20 mouse cellular contexts compared by ENCODE assay signal in the genomic region with DNA sequence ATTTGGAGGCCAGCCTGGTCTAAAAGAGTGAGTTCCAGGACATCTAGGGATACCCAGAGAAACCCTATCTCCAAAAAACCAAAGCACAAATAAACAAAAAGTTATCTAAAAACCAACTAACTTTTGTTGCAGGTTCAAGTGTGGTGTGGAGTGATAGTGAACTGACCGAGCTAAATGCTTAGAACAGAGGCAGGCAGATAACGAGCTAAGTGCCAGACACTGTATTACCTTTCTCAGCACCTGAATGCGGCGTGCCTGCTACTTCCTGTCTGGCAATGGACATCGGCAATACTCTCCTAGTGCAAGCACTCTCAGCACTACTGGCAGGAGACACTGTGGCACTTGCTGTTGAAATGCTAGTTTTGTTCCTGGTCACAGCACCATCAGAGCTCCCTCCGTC. TPM values are rescaled to one million over a fixed set of nuclear protein-coding genes. Genes with fewer than 3 reads are reported as not detected.
DNase-seq lines count a peak whose midpoint lies in the region; ATAC-seq lines count a peak whose summit lies in the region.
"Had no signal": no experiment of that assay in that cellular context is flagged by ENCODE, and none has a peak within 500 bp of the region (broad histone marks: within the 10 kb centered on the region; RNA-seq: fewer than 3 reads in every experiment).

No protein-coding gene starts in this region.

- 49% methylated on average over 6 of the region's 6 CpGs for WGBS in liver, embryonic 13.5 days (ENCODE audit: insufficient replicate concordance)
- 98% methylated on average over 6 of the region's 6 CpGs for WGBS in hindbrain, embryonic 16.5 days

- peaks cover 94% of the 10 kb centered on the region for H3K36me3 ChIP-seq in megakaryocyte, embryonic 14.5 days (replicated peaks; ENCODE audit: low read length)
- H3K36me3 ChIP-seq in liver, embryonic 13.5 days = peaks cover 85% of the 10 kb centered on the region
- peaks cover 54% of the 10 kb centered on the region for H3K36me3 ChIP-seq in hindbrain, embryonic 16.5 days (ENCODE audit: control insufficient read depth, insufficient read depth, low read length)

- DNase-seq in liver, embryonic 13.5 days = no peak
- DNase-seq in layer of hippocampus, adult 18-20 months (ENCODE audit: low spot score in 2 of 2) = no peak
- DNase-seq: adrenal gland, adult 8-10 months; adrenal gland, postnatal 36 days; cerebellum, adult 11-12 months; cerebellum, adult 9-10 months; cerebellum, postnatal 36 days; gastrocnemius, postnatal 10 days; heart, adult 2 months; heart, postnatal 14 days had no signal

- no peak overlapping the region for H3K4me2 ChIP-seq in liver, embryonic 13.5 days
- H3K4me2 ChIP-seq in hindbrain, embryonic 16.5 days (ENCODE audit: low read length) = no peak overlapping the region
- H3K4me2 ChIP-seq: forebrain, embryonic 15.5 days; heart, embryonic 11.5 days; heart, embryonic 15.5 days; hindbrain, embryonic 13.5 days had no signal

- H3K27ac ChIP-seq in liver, embryonic 13.5 days = peak overlapping the region; percentile 54; the same call in 1 of the 2 replicates
- no peak overlapping the region for H3K27ac ChIP-seq in hindbrain, embryonic 16.5 days (ENCODE audit: low read depth, low read length)
- H3K27ac ChIP-seq: embryonic facial prominence, embryonic 10.5 days; forebrain, embryonic 15.5 days; heart, adult 2 months; heart, embryonic 15.5 days; hindbrain, embryonic 13.5 days had no signal

- H3K4me3 ChIP-seq in megakaryocyte, embryonic 14.5 days (replicated peaks) = peak overlapping the region; percentile 0
- no peak overlapping the region for H3K4me3 ChIP-seq in liver, embryonic 13.5 days (replicated peaks)
- no peak overlapping the region for H3K4me3 ChIP-seq in hindbrain, embryonic 16.5 days (ENCODE audit: low read length)
- H3K4me3 ChIP-seq: embryonic facial prominence, embryonic 10.5 days; forebrain, embryonic 15.5 days; heart, adult 2 months; heart, embryonic 15.5 days; hindbrain, embryonic 13.5 days had no signal

- H3K27me3 ChIP-seq in megakaryocyte, embryonic 14.5 days (replicated peaks) = no peaks in the 10 kb centered on the region
- no peaks in the 10 kb centered on the region for H3K27me3 ChIP-seq in liver, embryonic 13.5 days
- H3K27me3 ChIP-seq in hindbrain, embryonic 16.5 days (replicated peaks; ENCODE audit: control insufficient read depth, insufficient read depth, low read length) = no peaks in the 10 kb centered on the region
- H3K27me3 ChIP-seq: CH12.LX; forebrain, embryonic 15.5 days; heart, embryonic 15.5 days; hindbrain, embryonic 13.5 days had no signal

- ATAC-seq in megakaryocyte, adult 5-6 weeks (ENCODE audit: poor library complexity, severe bottlenecking) = no peak
- peak; percentile 39; the same call in 1 of the 2 replicates for ATAC-seq in liver, embryonic 13.5 days (ENCODE audit: low read depth)
- ATAC-seq in megakaryocyte progenitor cell, adult 5-6 weeks (replicated peaks; ENCODE audit: poor library complexity) = peak; percentile 35
- ATAC-seq in hindbrain, embryonic 16.5 days = no peak
- ATAC-seq: forebrain, embryonic 15.5 days had no signal

- no peaks in the 10 kb centered on the region for H3K9me3 ChIP-seq in megakaryocyte, embryonic 14.5 days
- no peaks in the 10 kb centered on the region for H3K9me3 ChIP-seq in liver, embryonic 13.5 days (replicated peaks)
- no peaks in the 10 kb centered on the region for H3K9me3 ChIP-seq in hindbrain, embryonic 16.5 days (ENCODE audit: control insufficient read depth, low read length)
- H3K9me3 ChIP-seq: forebrain, embryonic 15.5 days; heart, embryonic 15.5 days had no signal

- peaks cover 35% of the 10 kb centered on the region for H3K4me1 ChIP-seq in megakaryocyte, embryonic 14.5 days
- peaks cover 29% of the 10 kb centered on the region for H3K4me1 ChIP-seq in liver, embryonic 13.5 days (replicated peaks)
- H3K4me1 ChIP-seq in hindbrain, embryonic 16.5 days (ENCODE audit: control insufficient read depth, insufficient read depth, low read depth, low read length) = no peaks in the 10 kb centered on the region
- H3K4me1 ChIP-seq: embryonic facial prominence, embryonic 10.5 days; forebrain, embryonic 15.5 days; heart, embryonic 15.5 days; hindbrain, embryonic 13.5 days had no signal

- no peak overlapping the region for H3K9ac ChIP-seq in liver, embryonic 13.5 days
- no peak overlapping the region for H3K9ac ChIP-seq in hindbrain, embryonic 16.5 days (ENCODE audit: low read depth, low read length)
- H3K9ac ChIP-seq: forebrain, embryonic 15.5 days; heart, embryonic 15.5 days; hindbrain, embryonic 13.5 days had no signal

RNA-seq across cellular contexts. Expression of gene Rsbn1l, which starts 41.4 kb away (rescaled TPM):
- polyA plus RNA-seq in megakaryocyte, embryonic 14.5 days (2012; ENCODE audit: insufficient read depth, low replicate concordance) = 15.8 and 22.7 TPM in 2 replicates
- 27.6 and 31.7 TPM in 2 replicates for total RNA-seq in megakaryocyte, adult 5-6 weeks (2015)
- 42.2 and 52.9 TPM in 2 replicates for total RNA-seq in megakaryocyte, adult 5-6 weeks (2017)
- 4.0 and 5.1 TPM in 2 replicates for polyA plus RNA-seq in liver, embryonic 13.5 days (2015; fragmentation: Nextera tagmentation; extraction: Ambion mirVana)
- 30.6 and 33.0 TPM in 2 replicates for total RNA-seq in megakaryocyte progenitor cell, adult 5-6 weeks (2015)
- 16.8 and 39.3 TPM in 2 replicates for total RNA-seq in megakaryocyte progenitor cell, adult 5-6 weeks (2017)
- polyA plus RNA-seq in hindbrain, embryonic 16.5 days (2015; fragmentation: Nextera tagmentation; extraction: Ambion mirVana) = 3.0 and 3.5 TPM in 2 replicates
- total RNA-seq in layer of hippocampus, adult 18-20 months (2021) = 10 to 100 TPM; 20.3 to 21.4 TPM

RNA-seq across cellular contexts. Expression of gene Ptpn12, which starts 58.2 kb away (rescaled TPM):
- polyA plus RNA-seq in megakaryocyte, embryonic 14.5 days (2012; ENCODE audit: insufficient read depth, low replicate concordance) = 20.9 and 34.8 TPM in 2 replicates
- 86.4 and 89.9 TPM in 2 replicates for total RNA-seq in megakaryocyte, adult 5-6 weeks (2015)
- 35.2 and 48.5 TPM in 2 replicates for total RNA-seq in megakaryocyte, adult 5-6 weeks (2017)
- polyA plus RNA-seq in liver, embryonic 13.5 days (2015; fragmentation: Nextera tagmentation; extraction: Ambion mirVana) = 11.5 and 11.9 TPM in 2 replicates
- total RNA-seq in megakaryocyte progenitor cell, adult 5-6 weeks (2015) = 63.4 and 71.3 TPM in 2 replicates
- 24.4 and 25.0 TPM in 2 replicates for total RNA-seq in megakaryocyte progenitor cell, adult 5-6 weeks (2017)
- 18.6 and 24.9 TPM in 2 replicates for polyA plus RNA-seq in hindbrain, embryonic 16.5 days (2015; fragmentation: Nextera tagmentation; extraction: Ambion mirVana)
- total RNA-seq in layer of hippocampus, adult 18-20 months (2021) = 10 to 100 TPM; 33.0 to 36.7 TPM

Comparison
In these comparisons a context has a peak if more than half of its experiments do, and no peak if none do; other contexts are left out.
1. ATAC-seq: peak in liver, embryonic 13.5 days (single experiment) and megakaryocyte progenitor cell, adult 5-6 weeks (single experiment); none in megakaryocyte, adult 5-6 weeks (single experiment) and hindbrain, embryonic 16.5 days (single experiment).